Mouse (Mus musculus) hindbrain, embryonic 10.5 days (tissue): ENCODE measurements at regions not wholly inside any gene's neighbourhood (a gene's known extent, or its start where the extent isn't known, plus 50 kb on each side); places are given as distances from the start of the nearest gene placed in this dataset.

Source experiments
- DNase-seq: peaks from one replicate; pipeline ENCODE4 v3.0.0-alpha.2; 2017; ENCODE audit warnings: low spot score
- H3K27ac ChIP-seq: fragments of 300-500 bp; sonication (generic); 2 replicates; pipeline ENCODE4 v1.5.1; 2016; ENCODE audit warnings: mild to moderate bottlenecking, moderate library complexity
- H3K27me3 ChIP-seq: fragments of 300-500 bp; sonication (generic); 2 replicates; pipeline ENCODE4 v1.6.1; 2016; ENCODE audit warnings: mild to moderate bottlenecking; ENCODE audit not compliant: poor library complexity, insufficient read depth, severe bottlenecking
- H3K36me3 ChIP-seq: fragments of 300-500 bp; sonication (generic); 2 replicates; pipeline ENCODE4 v1.6.1; 2016; ENCODE audit warnings: mild to moderate bottlenecking, moderate library complexity
- H3K4me1 ChIP-seq: fragments of 300-500 bp; sonication (generic); replicated peaks from 2 replicates; pipeline ENCODE4 v1.6.1; 2016; ENCODE audit warnings: mild to moderate bottlenecking
- H3K4me3 ChIP-seq: fragments of 300-500 bp; sonication (generic); 2 replicates; pipeline ENCODE4 v1.5.1; 2016; ENCODE audit warnings: mild to moderate bottlenecking, moderate library complexity
- H3K9me3 ChIP-seq: fragments of 300-500 bp; sonication (generic); 2 replicates; pipeline ENCODE4 v1.6.1; 2016; ENCODE audit warnings: mild to moderate bottlenecking, moderate library complexity
- WGBS: fragments of 180-500 bp; shearing (Covaris S2); methylation state at CpG from one replicate; pipeline ENCODE4 v1.1.7; 2016; 5-methylcytosine and 5-hydroxymethylcytosine counted together

GRCm38 (mm10) chr16:12516834-12517685, 533.1 kb downstream of the Shisa9 start:
- WGBS = 86% methylated on average over 8 of the region's 8 CpGs
- Histone ChIP-seq H3K27ac (no peak overlapping the region), H3K36me3 (no peaks in the 10 kb centered on the region), H3K4me3 (no peak overlapping the region), H3K9me3 (no peaks in the 10 kb centered on the region), H3K27me3 (no peaks in the 10 kb centered on the region), H3K4me1 (no peaks in the 10 kb centered on the region)
- DNase-seq = no peak

DNA sequence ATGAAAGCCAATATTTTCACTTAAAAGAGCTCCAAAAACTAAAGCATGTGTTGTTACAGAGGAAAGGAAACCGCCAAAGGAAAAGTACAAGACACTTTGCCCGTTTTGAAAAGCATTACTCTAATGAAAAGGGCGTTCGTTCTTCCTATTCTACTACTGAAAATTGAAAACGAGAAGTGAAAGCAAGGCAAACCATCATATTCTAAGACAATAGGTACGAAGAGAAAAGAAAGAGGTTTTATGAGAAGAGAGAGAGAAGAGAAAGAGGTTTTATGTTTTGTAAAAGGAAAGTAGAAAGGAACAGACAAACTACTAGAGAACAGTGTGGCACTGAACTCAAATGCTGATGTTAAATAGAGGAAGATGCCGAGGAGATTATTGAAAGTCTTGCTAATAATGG, 534.4 kb downstream of the Shisa9 start:
- Histone ChIP-seq H3K36me3 (no peaks in the 10 kb centered on the region), H3K4me1 (no peaks in the 10 kb centered on the region), H3K9me3 (no peaks in the 10 kb centered on the region), H3K27me3 (no peaks in the 10 kb centered on the region), H3K27ac (no peak overlapping the region), H3K4me3 (no peak overlapping the region)
- DNase-seq = no peak
- WGBS = 90% methylated on average over 7 of the region's 7 CpGs

DNA sequence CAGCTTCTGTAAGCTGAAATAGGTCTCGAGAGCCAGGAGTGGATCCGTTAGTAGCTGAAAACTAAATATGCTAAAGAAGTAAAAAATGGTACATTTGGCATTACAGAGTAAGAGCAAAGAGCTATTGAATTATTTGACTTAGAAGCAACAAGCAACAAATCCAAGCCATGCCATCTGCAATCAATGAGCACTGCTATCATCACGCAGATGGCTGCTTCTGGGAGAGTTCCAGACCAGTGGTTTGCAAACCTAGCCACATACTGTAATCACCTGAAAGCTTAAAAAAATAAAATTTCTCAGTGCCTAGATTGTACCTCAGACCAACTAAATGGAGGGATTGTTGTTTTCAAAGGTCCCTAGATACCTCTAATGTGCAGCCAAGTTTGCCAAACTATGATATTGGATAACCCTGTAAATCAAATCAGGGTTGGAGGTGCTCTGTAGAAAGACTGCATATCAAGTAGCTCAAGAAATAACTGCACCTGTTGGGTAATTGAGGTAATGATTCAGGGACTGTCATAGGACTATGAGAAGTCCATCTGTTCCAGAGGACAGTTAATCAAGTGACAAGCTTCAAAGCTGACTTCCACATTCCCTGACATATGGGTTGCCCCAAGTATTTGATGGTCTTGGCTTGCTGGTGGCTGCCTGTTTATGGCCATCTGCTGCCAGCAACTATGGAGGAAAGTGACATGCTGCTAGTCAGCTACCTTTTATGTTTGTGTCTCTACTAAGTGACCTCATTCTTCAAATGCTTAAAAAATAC, 538.0 kb downstream of the Shisa9 start:
- WGBS = 86% methylated on average over 3 of the region's 3 CpGs
- H3K4me3 ChIP-seq = no peak overlapping the region
- H3K4me1 ChIP-seq = no peaks in the 10 kb centered on the region
- no peaks in the 10 kb centered on the region for H3K36me3 ChIP-seq
- H3K27me3 ChIP-seq = no peaks in the 10 kb centered on the region
- H3K27ac ChIP-seq = no peak overlapping the region
- no peak for DNase-seq
- H3K9me3 ChIP-seq = no peaks in the 10 kb centered on the region

GRCm38 (mm10) chr16:12548462-12548861, 561.0 kb upstream of the Ercc4 start:
- Histone ChIP-seq H3K4me3 (no peak overlapping the region), H3K36me3 (no peaks in the 10 kb centered on the region), H3K27me3 (no peaks in the 10 kb centered on the region), H3K4me1 (no peaks in the 10 kb centered on the region), H3K27ac (no peak overlapping the region), H3K9me3 (no peaks in the 10 kb centered on the region)
- DNase-seq = no peak

GRCm38 (mm10) chr16:12588889-12589288, 520.6 kb upstream of the Ercc4 start:
- no peak overlapping the region for H3K4me3 ChIP-seq
- peak; percentile 8 for DNase-seq
- H3K9me3 ChIP-seq = no peaks in the 10 kb centered on the region
- H3K4me1 ChIP-seq = no peaks in the 10 kb centered on the region
- H3K36me3 ChIP-seq = no peaks in the 10 kb centered on the region
- no peaks in the 10 kb centered on the region for H3K27me3 ChIP-seq
- H3K27ac ChIP-seq = no peak overlapping the region

DNA sequence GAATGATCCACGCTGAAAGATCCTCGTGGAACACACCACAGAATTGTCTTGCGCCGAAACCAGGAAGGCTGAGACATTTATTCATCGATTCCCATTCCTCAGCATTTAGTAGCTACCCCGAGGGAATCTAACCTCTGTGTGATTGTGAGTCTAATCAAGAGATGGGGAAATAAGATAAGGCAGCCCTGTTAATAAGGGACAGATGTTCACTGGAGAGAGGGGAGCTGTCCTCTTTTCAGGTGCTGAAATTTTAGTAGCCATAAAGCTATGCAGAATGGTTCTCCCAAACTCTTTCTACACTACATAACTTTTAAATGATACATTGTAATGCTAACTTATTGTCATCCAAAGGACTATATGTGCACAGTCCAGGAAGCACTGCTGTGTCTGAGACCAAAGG, 501.2 kb upstream of the Ercc4 start:
- Histone ChIP-seq H3K4me3 (no peak overlapping the region), H3K27me3 (no peaks in the 10 kb centered on the region), H3K36me3 (no peaks in the 10 kb centered on the region), H3K9me3 (no peaks in the 10 kb centered on the region), H3K27ac (no peak overlapping the region), H3K4me1 (no peaks in the 10 kb centered on the region)
- WGBS = 59% methylated on average over 6 of the region's 6 CpGs
- no peak for DNase-seq

DNA sequence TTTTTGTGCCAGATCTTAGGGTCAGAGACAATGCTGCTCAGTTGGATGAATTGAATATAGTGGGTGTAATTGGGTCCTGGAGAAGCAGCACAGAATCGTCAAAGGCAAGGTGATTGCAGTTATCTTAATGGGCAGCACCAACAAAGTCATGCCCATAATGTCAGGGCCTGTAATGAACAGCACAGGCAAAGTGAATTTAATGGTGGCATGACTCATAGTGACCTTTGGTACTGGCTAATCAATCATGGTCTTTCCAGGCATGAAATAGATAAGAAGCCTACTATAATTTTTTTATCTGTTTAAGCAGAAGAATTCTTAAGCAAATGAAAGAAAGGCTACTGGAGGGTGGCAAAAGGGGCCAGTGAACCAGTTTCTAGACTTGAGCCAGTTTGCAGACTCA, 498.4 kb upstream of the Ercc4 start:
- DNase-seq = no peak
- Histone ChIP-seq H3K9me3 (no peaks in the 10 kb centered on the region), H3K27ac (no peak overlapping the region), H3K36me3 (no peaks in the 10 kb centered on the region), H3K4me3 (no peak overlapping the region), H3K4me1 (no peaks in the 10 kb centered on the region), H3K27me3 (no peaks in the 10 kb centered on the region)
- WGBS = 80% methylated on average over 1 of the region's 1 CpGs

DNA sequence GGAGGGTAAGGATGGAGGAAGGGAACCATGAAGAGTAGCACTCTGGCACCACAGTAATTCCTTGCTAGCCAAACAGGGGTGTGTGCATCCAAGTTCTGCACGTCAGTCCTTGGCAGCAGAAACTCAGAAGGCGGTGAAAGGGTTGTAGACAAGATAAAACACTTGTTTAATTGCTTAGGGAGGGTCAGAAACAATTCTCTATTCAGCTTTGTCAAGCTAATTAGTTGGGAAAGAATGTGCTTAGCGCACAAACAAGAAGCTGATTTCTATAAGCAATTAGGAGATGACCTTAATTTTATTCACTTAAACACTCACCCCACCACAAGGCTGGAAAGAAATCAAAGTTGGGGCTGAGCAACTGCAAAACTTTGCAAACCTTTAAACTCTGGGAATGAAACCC, 491.7 kb upstream of the Ercc4 start:
- no peak overlapping the region for H3K27ac ChIP-seq
- H3K27me3 ChIP-seq = no peaks in the 10 kb centered on the region
- WGBS = 67% methylated on average over 3 of the region's 3 CpGs
- no peaks in the 10 kb centered on the region for H3K36me3 ChIP-seq
- H3K9me3 ChIP-seq = no peaks in the 10 kb centered on the region
- H3K4me1 ChIP-seq = no peaks in the 10 kb centered on the region
- no peak overlapping the region for H3K4me3 ChIP-seq
- no peak for DNase-seq

GRCm38 (mm10) chr16:12632533-12632932, 477.0 kb upstream of the Ercc4 start:
- Histone ChIP-seq H3K4me1 (no peaks in the 10 kb centered on the region), H3K27me3 (no peaks in the 10 kb centered on the region), H3K4me3 (no peak overlapping the region), H3K36me3 (no peaks in the 10 kb centered on the region), H3K9me3 (no peaks in the 10 kb centered on the region), H3K27ac (no peak overlapping the region)
- no peak for DNase-seq

DNA sequence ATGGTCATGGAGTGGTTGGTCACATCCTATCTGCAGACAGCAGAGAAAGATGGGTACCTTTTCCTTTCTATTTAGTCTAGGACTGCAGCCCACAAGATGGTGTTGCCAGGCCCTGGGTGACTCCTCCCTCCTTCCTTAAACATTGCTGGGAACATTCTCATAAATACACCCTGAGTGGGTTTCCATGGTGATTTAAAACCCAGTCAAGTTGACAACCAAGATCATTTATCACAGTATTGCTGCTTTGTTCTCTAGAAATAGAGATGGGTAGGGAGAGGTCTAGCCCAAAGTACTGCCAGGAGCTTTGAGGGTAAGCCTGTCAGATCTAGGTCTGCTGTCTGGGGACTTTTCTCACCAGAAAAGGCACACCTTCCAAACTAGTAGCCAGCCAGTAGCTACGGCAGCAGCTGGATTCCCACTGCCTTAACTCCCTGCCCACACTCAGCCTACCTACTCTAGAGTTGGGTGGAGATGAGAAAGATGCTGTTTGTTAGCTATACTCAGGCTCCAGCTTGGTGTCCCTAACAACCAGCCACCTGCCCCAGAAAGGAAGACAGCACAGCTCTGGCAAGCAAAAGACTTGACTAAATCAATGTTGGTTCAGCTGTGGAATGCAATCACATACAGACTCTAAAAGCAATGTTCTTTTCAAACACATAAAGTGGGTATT, 470.4 kb upstream of the Ercc4 start:
- Histone ChIP-seq H3K36me3 (no peaks in the 10 kb centered on the region), H3K4me1 (peaks cover 5% of the 10 kb centered on the region; the same call in 1 of the 2 replicates), H3K27ac (no peak overlapping the region), H3K27me3 (no peaks in the 10 kb centered on the region), H3K4me3 (no peak overlapping the region), H3K9me3 (no peaks in the 10 kb centered on the region)
- DNase-seq = no peak
- 78% methylated on average over 1 of the region's 1 CpGs for WGBS

GRCm38 (mm10) chr16:12643053-12643452, 466.4 kb upstream of the Ercc4 start:
- Histone ChIP-seq H3K4me1 (peaks cover 5% of the 10 kb centered on the region; the same call in 1 of the 2 replicates), H3K9me3 (no peaks in the 10 kb centered on the region), H3K36me3 (no peaks in the 10 kb centered on the region), H3K4me3 (no peak overlapping the region), H3K27me3 (no peaks in the 10 kb centered on the region), H3K27ac (no peak overlapping the region)
- DNase-seq = no peak

DNA sequence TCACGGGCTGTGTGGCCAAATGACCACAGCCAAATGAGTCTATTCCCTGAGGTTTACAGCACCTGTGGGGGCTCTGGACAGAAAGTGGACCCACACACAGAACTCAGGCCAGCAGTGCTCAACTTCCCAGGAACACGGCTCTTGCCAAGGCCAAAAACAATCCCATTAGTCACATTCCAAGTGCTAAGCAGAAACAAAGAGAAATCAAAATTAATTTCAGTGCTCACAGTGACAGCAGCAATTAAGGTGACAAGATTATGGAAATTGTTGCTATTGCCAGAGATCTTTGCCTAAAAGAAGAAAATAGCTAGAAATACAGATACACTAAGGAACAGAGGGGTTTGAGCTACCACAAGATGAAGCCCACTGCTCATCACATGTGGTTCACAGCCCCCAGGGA, 464.9 kb upstream of the Ercc4 start:
- Histone ChIP-seq H3K36me3 (no peaks in the 10 kb centered on the region), H3K27me3 (no peaks in the 10 kb centered on the region), H3K4me1 (no peaks in the 10 kb centered on the region), H3K4me3 (no peak overlapping the region), H3K9me3 (no peaks in the 10 kb centered on the region), H3K27ac (no peak overlapping the region)
- 81% methylated on average over 2 of the region's 2 CpGs for WGBS
- DNase-seq = no peak

- Histone ChIP-seq H3K27me3 (no peaks in the 10 kb centered on the region), H3K27ac (no peak overlapping the region)
- WGBS = 84% methylated on average over 3 of the region's 3 CpGs
These were observed 457.3 kb upstream of the Ercc4 start for GRCm38 (mm10) chr16:12652180-12652579.

More at GRCm38 (mm10) chr16:12652180-12652579, 457.3 kb upstream of the Ercc4 start:
- DNase-seq = no peak
- H3K4me3 ChIP-seq = no peak overlapping the region
- no peaks in the 10 kb centered on the region for H3K36me3 ChIP-seq
- no peaks in the 10 kb centered on the region for H3K4me1 ChIP-seq
- no peaks in the 10 kb centered on the region for H3K9me3 ChIP-seq
